Mouse (Mus musculus) limb, embryonic 13.5 days (tissue): Measurements from ENCODE around the gene Mdga2. TPM values are rescaled to one million over a fixed set of nuclear protein-coding genes. Genes with fewer than 3 reads are reported as not detected.

ENCODE experiments used
- ATAC-seq: fragments of 200-750 bp; cut with Nextera tagmentation; 2 replicates; pipeline ENCODE4 v1.8.0; 2017; ENCODE audit warnings: low read depth, moderate number of reproducible peaks, moderate TSS enrichment; ENCODE audit not compliant: low FRiP score
- H3K27ac ChIP-seq: fragments of 300-500 bp; sonication (generic); 2 replicates; pipeline ENCODE4 v1.5.1; 2015; ENCODE audit warnings: inconsistent platforms, mild to moderate bottlenecking, moderate library complexity
- H3K27me3 ChIP-seq: fragments of 300-500 bp; sonication (generic); 2 replicates; pipeline ENCODE4 v1.6.1; 2015; ENCODE audit warnings: mild to moderate bottlenecking, inconsistent platforms
- H3K36me3 ChIP-seq: fragments of 300-500 bp; sonication (generic); 2 replicates; pipeline ENCODE4 v1.6.1; 2015; ENCODE audit warnings: inconsistent platforms, mild to moderate bottlenecking, moderate library complexity
- H3K4me1 ChIP-seq: fragments of 300-500 bp; sonication (generic); 2 replicates; pipeline ENCODE4 v1.6.1; 2015; ENCODE audit warnings: inconsistent platforms
- H3K4me2 ChIP-seq: fragments of 300-500 bp; sonication (generic); replicated peaks from 2 replicates; pipeline ENCODE4 v1.6.1; 2015; ENCODE audit warnings: inconsistent platforms, mild to moderate bottlenecking, moderate library complexity
- H3K4me3 ChIP-seq: fragments of 300-500 bp; sonication (generic); 2 replicates; pipeline ENCODE4 v1.5.1; 2015; ENCODE audit warnings: moderate library complexity, mild to moderate bottlenecking, inconsistent platforms
- H3K9ac ChIP-seq: fragments of 300-500 bp; sonication (generic); 2 replicates; pipeline ENCODE4 v1.6.1; 2015; ENCODE audit warnings: mild to moderate bottlenecking, inconsistent platforms
- H3K9me3 ChIP-seq: fragments of 300-500 bp; sonication (generic); 2 replicates; pipeline ENCODE4 v1.6.1; 2016; ENCODE audit warnings: inconsistent platforms
- WGBS: fragments of 180-500 bp; shearing (Covaris S2); methylation state at CpG from one replicate; pipeline ENCODE4 v1.1.7; 2015; 5-methylcytosine and 5-hydroxymethylcytosine counted together
- polyA plus RNA-seq: library from polyadenylated mRNA; unstranded; fragments of >200 nt; fragmentation: Nextera tagmentation; extraction: Ambion mirVana; gene quantifications from 2 replicates; pipeline ENCODE4 v1.2.1, GENCODE M21; 2015

The Mdga2 gene
- polyA plus RNA-seq, 1 experiment from 2014 or later, result 3.7 TPM

DNA sequence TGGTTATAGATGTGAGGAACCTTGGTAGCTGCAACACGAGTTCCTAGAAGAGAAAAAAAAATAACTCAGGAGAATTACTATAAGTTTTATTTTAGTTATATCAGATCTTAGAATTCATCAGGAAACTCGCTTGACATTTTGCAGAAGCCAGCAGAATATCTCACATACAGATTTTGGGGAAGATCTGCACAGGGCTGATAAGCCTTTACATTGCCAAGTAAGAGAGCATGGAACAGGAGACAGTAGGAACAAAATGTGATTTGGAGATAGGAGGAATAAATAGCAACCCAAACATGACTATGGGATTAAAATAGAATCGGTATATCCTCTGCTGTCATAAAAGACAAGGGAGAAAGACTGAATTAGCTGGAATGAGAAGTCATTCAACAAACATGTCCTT lies 602.4 kb downstream of the Mdga2 start:
- H3K27me3 ChIP-seq, result no peaks in the 10 kb centered on the region
- 76% methylated on average over 3 of the region's 3 CpGs for WGBS
- no peaks in the 10 kb centered on the region for H3K36me3 ChIP-seq
- H3K4me2 ChIP-seq, result no peak overlapping the region
- H3K4me1 ChIP-seq, result no peaks in the 10 kb centered on the region
- H3K9me3 ChIP-seq, result no peaks in the 10 kb centered on the region
- ATAC-seq, result no peak
- H3K4me3 ChIP-seq, result no peak overlapping the region
- no peak overlapping the region for H3K27ac ChIP-seq
- no peak overlapping the region for H3K9ac ChIP-seq

DNA sequence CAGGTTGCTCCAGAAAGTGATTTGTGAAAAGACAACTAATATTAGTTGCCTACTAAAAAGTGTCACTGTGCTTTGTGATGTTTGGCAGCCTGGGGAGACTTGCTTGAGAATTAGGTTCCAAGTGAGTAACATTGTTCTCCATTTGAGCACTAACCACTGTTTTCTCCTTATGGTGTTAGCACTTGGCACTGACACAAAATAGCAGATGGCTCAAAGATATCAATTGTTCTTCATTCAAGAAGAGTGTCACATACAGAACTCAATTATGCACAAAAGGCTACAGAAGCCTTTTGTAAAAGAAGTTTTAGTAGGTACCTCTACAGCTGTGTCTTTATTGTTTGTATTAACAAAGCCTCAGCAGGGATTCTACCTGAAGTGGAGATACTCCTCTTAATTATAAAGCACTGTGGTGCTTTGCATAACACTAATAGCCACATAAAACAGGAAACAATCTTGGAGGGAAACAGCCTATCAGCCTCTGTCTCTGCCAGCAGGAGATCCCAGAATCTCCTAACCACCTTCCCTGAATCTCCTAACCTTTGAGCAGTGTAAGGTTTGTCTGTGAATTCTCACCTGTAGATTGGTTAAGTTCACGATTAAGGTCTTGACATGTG lies 630.6 kb downstream of the Mdga2 start:
- Histone ChIP-seq H3K4me2 (no peak overlapping the region), H3K9ac (no peak overlapping the region), H3K27me3 (no peaks in the 10 kb centered on the region), H3K27ac (no peak overlapping the region), H3K9me3 (no peaks in the 10 kb centered on the region), H3K36me3 (no peaks in the 10 kb centered on the region), H3K4me1 (no peaks in the 10 kb centered on the region), H3K4me3 (no peak overlapping the region)
- no peak for ATAC-seq
- 46% methylated on average over 1 of the region's 1 CpGs for WGBS

DNA sequence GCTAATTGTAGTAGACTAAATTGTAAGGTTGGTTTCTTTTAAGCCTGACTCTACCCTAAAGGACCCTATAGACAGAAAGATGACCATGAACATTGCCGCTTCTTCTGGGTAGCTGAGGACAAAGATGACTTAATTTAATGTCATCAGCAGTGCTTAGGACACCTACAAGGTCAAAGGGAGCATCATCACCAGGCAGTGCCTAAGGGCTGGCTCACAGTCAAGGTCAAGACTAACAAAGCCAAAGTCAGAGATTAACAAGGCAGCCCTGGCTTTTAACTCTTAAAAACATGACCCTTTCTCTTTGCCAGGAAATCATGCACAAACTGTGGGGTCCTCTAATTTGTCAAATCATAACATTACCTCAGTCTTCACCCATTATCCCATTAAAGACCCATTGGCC lies 657.0 kb downstream of the Mdga2 start:
- Histone ChIP-seq H3K27me3 (no peaks in the 10 kb centered on the region), H3K27ac (no peak overlapping the region), H3K4me2 (no peak overlapping the region), H3K9me3 (no peaks in the 10 kb centered on the region), H3K9ac (no peak overlapping the region), H3K4me3 (no peak overlapping the region), H3K36me3 (no peaks in the 10 kb centered on the region), H3K4me1 (no peaks in the 10 kb centered on the region)
- WGBS, result 89% methylated on average over 1 of the region's 1 CpGs
- no peak for ATAC-seq

DNA sequence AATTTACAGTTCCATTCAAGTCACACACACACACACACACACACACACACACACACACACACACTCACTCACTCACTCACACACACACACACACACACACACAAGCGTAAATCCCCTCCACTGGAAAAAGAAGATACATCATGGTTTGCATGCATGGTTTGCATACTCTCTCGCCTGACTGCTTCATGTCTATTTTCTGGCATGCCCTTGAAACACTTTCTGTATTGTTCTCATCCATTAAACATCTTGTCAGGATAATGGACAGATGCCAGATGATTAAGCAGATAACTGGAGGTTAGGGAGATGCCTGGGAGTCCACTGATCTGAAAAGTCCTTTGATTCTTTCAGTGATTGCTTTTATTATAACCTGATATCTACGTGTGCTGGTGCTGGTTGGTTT lies 665.5 kb downstream of the Mdga2 start:
- ATAC-seq, result no peak
- WGBS, result 91% methylated on average over 3 of the region's 3 CpGs
- H3K4me1 ChIP-seq, result no peaks in the 10 kb centered on the region
- no peak overlapping the region for H3K4me3 ChIP-seq
- H3K9ac ChIP-seq, result no peak overlapping the region
- no peaks in the 10 kb centered on the region for H3K27me3 ChIP-seq
- H3K27ac ChIP-seq, result no peak overlapping the region
- no peak overlapping the region for H3K4me2 ChIP-seq
- no peaks in the 10 kb centered on the region for H3K9me3 ChIP-seq
- H3K36me3 ChIP-seq, result no peaks in the 10 kb centered on the region

DNA sequence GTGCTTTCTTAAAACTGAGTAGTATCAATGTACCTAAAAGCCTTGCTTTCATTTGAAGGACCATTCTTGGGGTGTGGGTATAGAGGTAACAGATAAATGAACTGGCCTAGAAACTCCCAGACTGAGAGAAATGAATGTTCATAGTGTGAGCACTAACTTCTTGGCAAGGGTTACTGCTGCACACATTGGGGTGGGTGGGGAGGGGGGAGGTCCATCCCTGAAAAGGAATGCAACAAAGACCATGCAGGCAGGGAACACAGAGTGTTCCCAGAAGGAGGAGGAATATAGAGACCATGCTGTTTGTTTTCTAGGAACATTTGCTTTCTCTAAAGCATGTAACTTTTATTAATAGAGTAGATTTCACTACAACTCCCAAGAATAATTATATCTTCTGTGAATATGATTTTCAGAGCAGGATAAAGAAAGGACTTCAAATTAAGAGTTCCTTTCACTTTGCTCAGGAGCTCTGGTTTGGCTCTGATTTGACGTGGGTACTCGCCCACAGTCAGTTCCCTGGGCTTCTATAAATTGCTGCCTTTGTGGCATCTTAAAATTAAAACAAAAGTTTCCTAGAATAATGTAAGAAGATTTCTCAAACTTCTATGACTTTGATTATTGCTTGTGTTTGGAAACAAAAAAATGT lies 666.0 kb downstream of the Mdga2 start:
- no peaks in the 10 kb centered on the region for H3K4me1 ChIP-seq
- H3K36me3 ChIP-seq, result no peaks in the 10 kb centered on the region
- no peak for ATAC-seq
- no peaks in the 10 kb centered on the region for H3K27me3 ChIP-seq
- H3K27ac ChIP-seq, result no peak overlapping the region
- no peak overlapping the region for H3K4me3 ChIP-seq
- 64% methylated on average over 2 of the region's 2 CpGs for WGBS
- no peak overlapping the region for H3K9ac ChIP-seq
- no peaks in the 10 kb centered on the region for H3K9me3 ChIP-seq
- no peak overlapping the region for H3K4me2 ChIP-seq

DNA sequence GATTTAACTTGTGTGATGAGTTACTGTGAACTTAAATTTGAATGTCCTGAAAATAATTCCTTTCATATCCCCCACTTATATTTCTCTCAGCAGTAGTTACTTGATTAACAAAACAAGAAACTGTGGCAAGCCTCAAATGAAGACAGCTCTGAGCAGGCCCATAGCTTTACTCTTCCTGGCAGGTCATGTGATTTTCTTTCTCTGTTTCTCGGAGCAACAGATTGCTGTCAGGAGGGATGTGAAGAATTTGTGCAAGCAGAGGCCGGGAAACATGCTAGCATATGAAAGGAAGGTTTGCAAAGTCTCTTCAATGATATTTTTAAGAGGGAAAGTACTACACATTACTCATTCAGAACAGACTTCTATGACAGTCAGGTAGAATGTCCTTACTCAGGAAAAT lies 697.4 kb downstream of the Mdga2 start:
- 63% methylated on average over 2 of the region's 2 CpGs for WGBS
- Histone ChIP-seq H3K9me3 (no peaks in the 10 kb centered on the region), H3K9ac (no peak overlapping the region), H3K36me3 (no peaks in the 10 kb centered on the region), H3K27ac (no peak overlapping the region), H3K27me3 (no peaks in the 10 kb centered on the region), H3K4me2 (no peak overlapping the region), H3K4me1 (no peaks in the 10 kb centered on the region), H3K4me3 (no peak overlapping the region)
- no peak for ATAC-seq

DNA sequence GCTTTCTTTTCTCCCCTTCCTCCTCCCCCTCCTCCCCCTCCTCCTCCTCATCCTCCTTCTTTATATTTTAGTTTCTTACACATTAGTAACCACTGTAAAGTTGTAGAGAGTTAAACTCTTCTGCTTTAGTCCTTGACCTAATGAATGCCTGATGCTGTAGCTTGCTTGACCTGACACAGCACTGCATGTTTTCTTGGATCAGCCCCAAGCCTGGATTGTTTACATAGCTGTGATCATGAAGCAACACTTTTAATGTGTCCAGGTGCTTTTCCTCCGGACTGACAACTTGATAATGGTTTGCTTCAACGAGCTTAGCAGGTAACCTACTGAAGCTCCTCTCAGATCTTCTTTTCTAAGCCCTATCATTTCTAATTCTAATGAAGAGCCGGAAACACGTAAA lies 723.1 kb downstream of the Mdga2 start:
- Histone ChIP-seq H3K4me3 (no peak overlapping the region), H3K4me1 (no peaks in the 10 kb centered on the region), H3K27me3 (no peaks in the 10 kb centered on the region), H3K9ac (no peak overlapping the region), H3K27ac (no peak overlapping the region), H3K9me3 (no peaks in the 10 kb centered on the region), H3K36me3 (no peaks in the 10 kb centered on the region), H3K4me2 (no peak overlapping the region)
- 71% methylated on average over 4 of the region's 4 CpGs for WGBS
- ATAC-seq, result no peak

DNA sequence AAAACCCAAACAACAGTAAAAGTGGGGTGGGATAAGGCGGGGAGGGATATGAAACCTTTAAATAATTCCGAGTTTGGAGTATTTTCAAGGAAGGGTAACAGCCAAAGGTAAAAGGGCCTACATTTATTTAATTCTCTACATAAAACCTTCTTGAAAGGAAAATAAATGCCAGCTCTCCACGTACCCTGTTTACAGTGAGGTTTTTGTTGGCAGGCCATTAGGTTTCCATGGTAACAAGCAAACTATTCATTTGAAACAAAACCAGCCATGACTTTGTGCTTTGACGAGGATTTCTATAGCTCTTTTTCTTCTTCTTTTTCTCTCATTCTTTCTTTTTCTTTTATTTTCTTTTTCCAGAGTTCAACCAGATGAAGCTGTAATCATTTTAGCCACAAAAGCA lies 751.5 kb downstream of the Mdga2 start:
- H3K9me3 ChIP-seq, result no peaks in the 10 kb centered on the region
- H3K4me1 ChIP-seq, result no peaks in the 10 kb centered on the region
- H3K36me3 ChIP-seq, result no peaks in the 10 kb centered on the region
- no peak overlapping the region for H3K27ac ChIP-seq
- H3K4me2 ChIP-seq, result no peak overlapping the region
- no peak overlapping the region for H3K4me3 ChIP-seq
- ATAC-seq, result no peak
- no peak overlapping the region for H3K9ac ChIP-seq
- 44% methylated on average over 4 of the region's 4 CpGs for WGBS
- H3K27me3 ChIP-seq, result no peaks in the 10 kb centered on the region

DNA sequence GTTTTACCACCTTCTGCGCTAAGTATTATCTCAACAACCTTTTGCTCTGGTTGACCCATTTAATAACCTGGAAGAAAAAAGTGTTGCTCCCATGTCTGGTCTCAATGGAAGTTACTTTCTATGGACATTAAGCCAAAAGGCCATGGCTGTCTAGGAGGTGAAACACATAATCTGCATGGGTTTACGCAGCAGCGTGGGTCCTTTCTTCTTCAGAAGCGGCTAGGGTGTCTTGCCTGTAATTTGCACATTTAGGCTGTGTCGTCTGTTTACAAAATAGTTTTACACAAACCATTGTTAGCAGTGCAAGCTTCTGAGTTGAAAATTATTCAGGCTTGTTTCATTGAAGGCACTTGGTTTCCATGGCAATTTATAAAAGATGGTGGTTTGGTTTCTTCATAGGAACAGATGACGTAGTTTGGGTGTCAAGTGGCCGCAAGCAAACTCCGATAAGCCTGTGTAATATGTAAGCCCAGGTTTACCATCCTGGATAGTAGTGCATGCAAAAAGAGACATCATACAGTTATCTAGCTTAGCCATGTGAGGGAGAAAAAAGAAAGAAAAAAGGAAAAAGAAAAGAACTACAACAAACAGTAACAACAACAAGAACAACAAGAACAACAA lies 752.0 kb downstream of the Mdga2 start:
- no peaks in the 10 kb centered on the region for H3K27me3 ChIP-seq
- 89% methylated on average over 8 of the region's 8 CpGs for WGBS
- H3K9ac ChIP-seq, result no peak overlapping the region
- H3K36me3 ChIP-seq, result no peaks in the 10 kb centered on the region
- no peak overlapping the region for H3K27ac ChIP-seq
- H3K4me1 ChIP-seq, result no peaks in the 10 kb centered on the region
- H3K4me2 ChIP-seq, result no peak overlapping the region
- ATAC-seq, result no peak
- H3K4me3 ChIP-seq, result no peak overlapping the region
- H3K9me3 ChIP-seq, result no peaks in the 10 kb centered on the region

DNA sequence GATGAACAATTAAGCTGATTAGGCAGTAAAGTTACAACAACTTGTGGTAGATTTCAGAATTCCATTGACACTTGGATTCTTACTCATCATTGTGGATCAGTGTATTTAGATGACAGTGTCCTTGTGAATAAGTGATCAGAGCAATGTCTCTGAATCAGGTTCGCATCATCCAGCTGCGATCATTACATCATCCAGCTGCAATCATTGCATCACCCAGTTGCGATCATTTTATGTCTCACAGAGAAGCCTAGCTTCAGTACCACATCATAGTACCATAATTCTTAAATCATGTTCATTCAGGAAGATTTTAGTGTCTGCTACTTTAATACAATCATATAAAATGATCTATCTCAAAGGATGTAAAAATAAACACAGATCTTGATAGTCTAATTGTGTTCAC lies 756.8 kb downstream of the Mdga2 start:
- H3K9ac ChIP-seq, result no peak overlapping the region
- H3K4me3 ChIP-seq, result no peak overlapping the region
- H3K9me3 ChIP-seq, result no peaks in the 10 kb centered on the region
- H3K4me1 ChIP-seq, result no peaks in the 10 kb centered on the region
- no peak overlapping the region for H3K27ac ChIP-seq
- no peaks in the 10 kb centered on the region for H3K36me3 ChIP-seq
- no peaks in the 10 kb centered on the region for H3K27me3 ChIP-seq
- WGBS, result 90% methylated on average over 3 of the region's 3 CpGs
- ATAC-seq, result no peak
- no peak overlapping the region for H3K4me2 ChIP-seq

DNA sequence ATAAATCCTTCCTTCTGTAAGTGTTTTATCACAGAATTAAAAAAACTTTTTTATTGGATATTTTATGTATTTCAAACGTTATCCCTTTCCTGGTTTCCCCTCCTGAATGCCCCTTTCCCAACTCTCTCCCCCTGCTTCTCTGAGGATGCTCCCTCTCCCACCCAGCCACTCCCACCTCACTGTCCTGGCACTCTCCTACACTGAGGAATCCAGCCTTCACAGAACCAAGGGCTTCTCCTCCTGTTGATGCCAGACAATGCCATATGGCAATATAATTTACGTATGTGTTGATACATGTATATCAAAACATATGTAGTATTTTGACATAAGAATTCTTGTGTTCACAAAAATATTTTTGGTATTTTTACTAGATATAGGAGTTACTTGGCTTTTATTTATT lies 779.0 kb downstream of the Mdga2 start:
- Histone ChIP-seq H3K9ac (no peak overlapping the region), H3K27me3 (no peaks in the 10 kb centered on the region), H3K36me3 (no peaks in the 10 kb centered on the region), H3K4me1 (no peaks in the 10 kb centered on the region), H3K9me3 (no peaks in the 10 kb centered on the region), H3K4me3 (no peak overlapping the region), H3K4me2 (no peak overlapping the region), H3K27ac (no peak overlapping the region)
- no peak for ATAC-seq
- 60% methylated on average over 2 of the region's 2 CpGs for WGBS
